Mouse (Mus musculus): ENCODE measurements at regions not wholly inside any gene's neighbourhood (a gene's known extent, or its start where the extent isn't known, plus 50 kb on each side); places are given as distances from the start of the nearest gene placed in this dataset.
A peak's percentile ranks its signal among the peaks of the same experiment; 100 is the strongest.

- Histone ChIP-seq H3K36me3 (ENCODE audit: control insufficient read depth, insufficient read depth, low read length) (no peaks in the 10 kb centered on the region), H3K4me2 (ENCODE audit: low read depth, low read length) (no peak overlapping the region)
These were observed 280.4 kb downstream of the Pik3r1 start for GRCm38 (mm10) chr13:101487621-101488020.

GRCm38 (mm10) chr13:101485823-101486222 is 282.2 kb downstream of the Pik3r1 start:
- WGBS, result 87% methylated on average over 7 of the region's 7 CpGs

More at GRCm38 (mm10) chr13:101487621-101488020, 280.4 kb downstream of the Pik3r1 start:
- no peak overlapping the region for H3K27ac ChIP-seq (replicated peaks; ENCODE audit: low read depth, low read length)
- no peak overlapping the region for H3K4me3 ChIP-seq (ENCODE audit: low read depth, low read length)
- no peaks in the 10 kb centered on the region for H3K9me3 ChIP-seq (ENCODE audit: control insufficient read depth, low read length)
- no peak overlapping the region for H3K9ac ChIP-seq (ENCODE audit: low read depth, low read length)
- no peak for DNase-seq (ENCODE audit: low spot score)
- H3K4me1 ChIP-seq (ENCODE audit: control insufficient read depth, insufficient read depth, low read length), result no peaks in the 10 kb centered on the region
- 81% methylated on average over 2 of the region's 2 CpGs for WGBS
- ATAC-seq (ENCODE audit: low read depth), result no peak
- no peaks in the 10 kb centered on the region for H3K27me3 ChIP-seq (replicated peaks; ENCODE audit: control insufficient read depth, insufficient read depth, low read length)

GRCm38 (mm10) chr13:101483816-101484215 is 284.2 kb downstream of the Pik3r1 start:
- peak; percentile 32 for DNase-seq (ENCODE audit: low spot score)
- no peaks in the 10 kb centered on the region for H3K4me1 ChIP-seq (ENCODE audit: control insufficient read depth, insufficient read depth, low read length)
- 65% methylated on average over 3 of the region's 3 CpGs for WGBS
- H3K27me3 ChIP-seq (replicated peaks; ENCODE audit: control insufficient read depth, insufficient read depth, low read length), result no peaks in the 10 kb centered on the region
- H3K27ac ChIP-seq (replicated peaks; ENCODE audit: low read depth, low read length), result no peak overlapping the region
- no peak overlapping the region for H3K9ac ChIP-seq (ENCODE audit: low read depth, low read length)
- ATAC-seq (ENCODE audit: low read depth), result no peak
- H3K36me3 ChIP-seq (ENCODE audit: control insufficient read depth, insufficient read depth, low read length), result no peaks in the 10 kb centered on the region
- H3K4me3 ChIP-seq (ENCODE audit: low read depth, low read length), result no peak overlapping the region
- no peaks in the 10 kb centered on the region for H3K9me3 ChIP-seq (ENCODE audit: control insufficient read depth, low read length)
- H3K4me2 ChIP-seq (ENCODE audit: low read depth, low read length), result no peak overlapping the region

More at GRCm38 (mm10) chr13:101485823-101486222, 282.2 kb downstream of the Pik3r1 start:
- H3K4me1 ChIP-seq (ENCODE audit: control insufficient read depth, insufficient read depth, low read length), result no peaks in the 10 kb centered on the region
- H3K27ac ChIP-seq (replicated peaks; ENCODE audit: low read depth, low read length), result no peak overlapping the region
- H3K9ac ChIP-seq (ENCODE audit: low read depth, low read length), result no peak overlapping the region
- H3K4me2 ChIP-seq (ENCODE audit: low read depth, low read length), result no peak overlapping the region
- DNase-seq (ENCODE audit: low spot score) (no peak), ATAC-seq (ENCODE audit: low read depth) (no peak)
- no peaks in the 10 kb centered on the region for H3K27me3 ChIP-seq (replicated peaks; ENCODE audit: control insufficient read depth, insufficient read depth, low read length)
- no peaks in the 10 kb centered on the region for H3K36me3 ChIP-seq (ENCODE audit: control insufficient read depth, insufficient read depth, low read length)
- no peaks in the 10 kb centered on the region for H3K9me3 ChIP-seq (ENCODE audit: control insufficient read depth, low read length)
- no peak overlapping the region for H3K4me3 ChIP-seq (ENCODE audit: low read depth, low read length)

GRCm38 (mm10) chr13:101481551-101482184 is 286.3 kb downstream of the Pik3r1 start:
- 61% methylated on average over 6 of the region's 6 CpGs for WGBS
- peak; percentile 84 for ATAC-seq (ENCODE audit: low read depth)

GRCm38 (mm10) chr13:101479297-101479652 is 288.7 kb downstream of the Pik3r1 start:
- H3K4me3 ChIP-seq (ENCODE audit: low read depth, low read length), result no peak overlapping the region
- ATAC-seq (ENCODE audit: low read depth) (no peak), DNase-seq (ENCODE audit: low spot score) (no peak)
- no peaks in the 10 kb centered on the region for H3K27me3 ChIP-seq (replicated peaks; ENCODE audit: control insufficient read depth, insufficient read depth, low read length)
- no peaks in the 10 kb centered on the region for H3K4me1 ChIP-seq (ENCODE audit: control insufficient read depth, insufficient read depth, low read length)
- H3K9ac ChIP-seq (ENCODE audit: low read depth, low read length), result no peak overlapping the region
- 67% methylated on average over 2 of the region's 2 CpGs for WGBS
- no peak overlapping the region for H3K4me2 ChIP-seq (ENCODE audit: low read depth, low read length)
- H3K9me3 ChIP-seq (ENCODE audit: control insufficient read depth, low read length), result 0 out of 2 replicates have a peak, but pooled peaks cover 4% of the 10 kb centered on the region
- H3K27ac ChIP-seq (replicated peaks; ENCODE audit: low read depth, low read length), result no peak overlapping the region
- no peaks in the 10 kb centered on the region for H3K36me3 ChIP-seq (ENCODE audit: control insufficient read depth, insufficient read depth, low read length)

More at GRCm38 (mm10) chr13:101481551-101482184, 286.3 kb downstream of the Pik3r1 start:
- no peaks in the 10 kb centered on the region for H3K4me1 ChIP-seq (ENCODE audit: control insufficient read depth, insufficient read depth, low read length)
- H3K27me3 ChIP-seq (replicated peaks; ENCODE audit: control insufficient read depth, insufficient read depth, low read length), result no peaks in the 10 kb centered on the region
- DNase-seq (ENCODE audit: low spot score), result peak; percentile 51
- no peak overlapping the region for H3K27ac ChIP-seq (replicated peaks; ENCODE audit: low read depth, low read length)
- no peak overlapping the region for H3K9ac ChIP-seq (ENCODE audit: low read depth, low read length)
- H3K4me2 ChIP-seq (ENCODE audit: low read depth, low read length), result no peak overlapping the region
- H3K9me3 ChIP-seq (ENCODE audit: control insufficient read depth, low read length), result 0 out of 2 replicates have a peak, but pooled peaks cover 4% of the 10 kb centered on the region
- H3K4me3 ChIP-seq (ENCODE audit: low read depth, low read length), result no peak overlapping the region
- H3K36me3 ChIP-seq (ENCODE audit: control insufficient read depth, insufficient read depth, low read length), result no peaks in the 10 kb centered on the region

- DNase-seq (ENCODE audit: low spot score) (peak; percentile 26), ATAC-seq (ENCODE audit: low read depth) (no peak)
- Histone ChIP-seq H3K9ac (ENCODE audit: low read depth, low read length) (no peak overlapping the region), H3K27ac (replicated peaks; ENCODE audit: low read depth, low read length) (no peak overlapping the region), H3K9me3 (ENCODE audit: control insufficient read depth, low read length) (0 out of 2 replicates have a peak, but pooled peaks cover 4% of the 10 kb centered on the region), H3K4me1 (ENCODE audit: control insufficient read depth, insufficient read depth, low read length) (no peaks in the 10 kb centered on the region), H3K27me3 (replicated peaks; ENCODE audit: control insufficient read depth, insufficient read depth, low read length) (no peaks in the 10 kb centered on the region), H3K36me3 (ENCODE audit: control insufficient read depth, insufficient read depth, low read length) (no peaks in the 10 kb centered on the region), H3K4me3 (ENCODE audit: low read depth, low read length) (no peak overlapping the region), H3K4me2 (ENCODE audit: low read depth, low read length) (no peak overlapping the region)
- 59% methylated on average over 4 of the region's 4 CpGs for WGBS
These were observed 289.3 kb downstream of the Pik3r1 start for GRCm38 (mm10) chr13:101478608-101479296.

GRCm38 (mm10) chr13:101473349-101473748 is 294.7 kb downstream of the Pik3r1 start:
- Histone ChIP-seq H3K4me1 (ENCODE audit: control insufficient read depth, insufficient read depth, low read length) (no peaks in the 10 kb centered on the region; the same call in 1 of the 2 replicates), H3K36me3 (ENCODE audit: control insufficient read depth, insufficient read depth, low read length) (no peaks in the 10 kb centered on the region), H3K9me3 (ENCODE audit: control insufficient read depth, low read length) (0 out of 2 replicates have a peak, but pooled peaks cover 4% of the 10 kb centered on the region), H3K4me2 (ENCODE audit: low read depth, low read length) (no peak overlapping the region), H3K27me3 (replicated peaks; ENCODE audit: control insufficient read depth, insufficient read depth, low read length) (no peaks in the 10 kb centered on the region), H3K27ac (replicated peaks; ENCODE audit: low read depth, low read length) (no peak overlapping the region), H3K9ac (ENCODE audit: low read depth, low read length) (no peak overlapping the region), H3K4me3 (ENCODE audit: low read depth, low read length) (no peak overlapping the region)
- no peak for ATAC-seq (ENCODE audit: low read depth)
- 85% methylated on average over 8 of the region's 8 CpGs for WGBS
- DNase-seq (ENCODE audit: low spot score), result no peak

GRCm38 (mm10) chr13:101470560-101471247 is 297.3 kb downstream of the Pik3r1 start:
- ATAC-seq (ENCODE audit: low read depth), result 0 out of 2 replicates have a peak, but pooled peaks have one; percentile 26
- 47% methylated on average over 20 of the region's 20 CpGs for WGBS

More at GRCm38 (mm10) chr13:101470560-101471247, 297.3 kb downstream of the Pik3r1 start:
- no peaks in the 10 kb centered on the region for H3K9me3 ChIP-seq (ENCODE audit: control insufficient read depth, low read length)
- H3K27me3 ChIP-seq (replicated peaks; ENCODE audit: control insufficient read depth, insufficient read depth, low read length), result no peaks in the 10 kb centered on the region
- DNase-seq (ENCODE audit: low spot score), result peak; percentile 69
- H3K4me1 ChIP-seq (ENCODE audit: control insufficient read depth, insufficient read depth, low read length), result no peaks in the 10 kb centered on the region; the same call in 1 of the 2 replicates
- H3K27ac ChIP-seq (replicated peaks; ENCODE audit: low read depth, low read length), result peak overlapping the region; percentile 50; the same call in 1 of the 2 replicates
- no peaks in the 10 kb centered on the region for H3K36me3 ChIP-seq (ENCODE audit: control insufficient read depth, insufficient read depth, low read length)
- no peak overlapping the region for H3K4me3 ChIP-seq (ENCODE audit: low read depth, low read length)
- H3K4me2 ChIP-seq (ENCODE audit: low read depth, low read length), result no peak overlapping the region
- H3K9ac ChIP-seq (ENCODE audit: low read depth, low read length), result no peak overlapping the region
